Mouse (Mus musculus) lung, adult 2 months (tissue): ENCODE measurements at regions not wholly inside any gene's neighbourhood (a gene's known extent, or its start where the extent isn't known, plus 50 kb on each side); places are given as distances from the start of the nearest gene placed in this dataset.
"Not testable (repeated sequence)": the region's sequence is repeated elsewhere in the genome, so short reads cannot be mapped to it uniquely, and the experiment has no call there.

Experiments used
- DNase-seq: peaks from one replicate; pipeline ENCODE4 v3.0.0; 2022
- H3K4me1 ChIP-seq: fragments of 200-500 bp; 2 replicates; pipeline ENCODE4 v1.6.1; 2011; ENCODE audit warnings: low read length; ENCODE audit not compliant: control insufficient read depth, insufficient read depth
- H3K4me3 ChIP-seq: fragments of 200-500 bp; replicated peaks from 2 replicates; pipeline ENCODE3; 2011; ENCODE audit warnings: low read depth, mild to moderate bottlenecking, control low read depth, low read length; ENCODE audit errors: extremely low read depth
- CTCF ChIP-seq: fragments of 200-500 bp; IDR thresholded peaks from 2 replicates; pipeline ENCODE4 v1.5.1; 2011; ENCODE audit warnings: mild to moderate bottlenecking, low read length, control low read depth; ENCODE audit not compliant: insufficient read depth
- POLR2A ChIP-seq: fragments of 200-500 bp; IDR thresholded peaks from 2 replicates; pipeline ENCODE4 v1.6.1; 2011; ENCODE audit warnings: low read depth, mild to moderate bottlenecking, control low read depth, low read length, borderline replicate concordance; ENCODE audit errors: extremely low read depth
- WGBS: fragments of 180-500 bp; shearing (Covaris S2); methylation state at CpG from one replicate; pipeline ENCODE4 v1.1.7; 2018; 5-methylcytosine and 5-hydroxymethylcytosine counted together

DNA sequence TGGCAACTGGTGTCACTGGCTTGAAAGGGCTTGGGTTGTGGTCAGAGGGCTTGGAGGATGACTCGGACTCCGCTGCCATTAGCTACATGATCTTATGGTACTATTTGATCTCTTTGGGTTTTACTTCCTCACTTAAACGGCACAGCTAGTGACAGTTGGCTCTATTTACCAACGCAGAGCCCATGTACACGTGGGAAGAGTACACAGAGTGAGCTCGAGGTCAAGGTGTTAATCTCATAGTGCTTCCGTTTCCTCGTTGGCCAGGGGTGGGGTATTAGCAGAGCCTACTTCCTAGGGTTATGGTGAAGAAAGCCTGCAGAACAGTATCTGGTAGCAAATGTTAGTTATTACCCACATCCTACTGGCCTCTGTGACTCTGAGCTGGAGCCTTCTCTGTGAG is 96.2 kb downstream of the Fam43a start:
- Histone ChIP-seq H3K4me1 (no peaks in the 10 kb centered on the region; the same call in 1 of the 2 replicates), H3K4me3 (no peak overlapping the region)
- DNase-seq, result no peak
- TF ChIP-seq CTCF, result no peak
- TF ChIP-seq POLR2A, result no peak
- WGBS, result 66% methylated on average over 8 of the region's 8 CpGs

DNA sequence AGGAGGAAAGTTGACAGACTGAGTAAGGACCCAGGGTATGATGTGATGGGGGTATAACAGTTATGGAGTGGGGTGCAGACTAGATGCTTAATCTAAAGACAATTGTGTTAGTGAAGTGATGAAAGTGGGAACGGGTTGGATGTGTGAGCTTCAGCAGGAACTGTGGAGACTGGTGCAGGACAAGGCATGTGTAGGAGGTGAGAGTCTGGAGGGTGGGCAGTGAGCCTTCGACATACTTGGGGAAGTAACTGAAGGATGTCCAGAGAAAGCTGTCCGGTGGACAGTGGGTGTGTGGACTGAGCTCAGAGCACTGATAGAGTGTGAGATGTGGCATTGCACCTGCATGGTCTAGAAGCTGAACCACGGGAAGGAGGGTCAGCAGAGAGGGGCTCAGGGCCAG is 97.7 kb downstream of the Fam43a start:
- no peak for TF ChIP-seq POLR2A
- TF ChIP-seq CTCF, result no peak
- no peak for DNase-seq
- H3K4me1 ChIP-seq, result no peaks in the 10 kb centered on the region; the same call in 1 of the 2 replicates
- 69% methylated on average over 4 of the region's 4 CpGs for WGBS
- H3K4me3 ChIP-seq, result no peak overlapping the region

DNA sequence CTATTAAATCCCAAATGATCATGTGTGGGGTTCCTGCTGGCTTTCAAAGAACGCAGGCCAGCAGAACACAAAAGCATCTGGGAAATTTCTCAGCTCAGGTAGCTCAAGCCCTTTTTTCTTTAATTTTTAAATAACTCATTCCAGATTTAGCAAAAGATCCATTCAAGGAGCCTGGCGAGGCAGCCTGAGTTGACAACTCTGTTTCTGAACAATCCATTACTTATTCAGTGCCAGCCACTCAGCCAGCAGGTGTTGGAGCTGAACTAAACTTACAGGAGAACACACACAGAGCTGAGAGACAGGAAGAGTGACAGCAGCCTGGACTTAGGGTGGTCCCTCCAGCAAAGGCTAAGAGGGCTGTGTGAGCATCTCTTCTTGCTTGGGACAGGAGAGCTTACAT is 98.3 kb downstream of the Fam43a start:
- DNase-seq, result no peak
- Histone ChIP-seq H3K4me3 (no peak overlapping the region), H3K4me1 (no peaks in the 10 kb centered on the region)
- WGBS, result 78% methylated on average over 2 of the region's 2 CpGs
- TF ChIP-seq CTCF, result no peak
- TF ChIP-seq POLR2A, result no peak

DNA sequence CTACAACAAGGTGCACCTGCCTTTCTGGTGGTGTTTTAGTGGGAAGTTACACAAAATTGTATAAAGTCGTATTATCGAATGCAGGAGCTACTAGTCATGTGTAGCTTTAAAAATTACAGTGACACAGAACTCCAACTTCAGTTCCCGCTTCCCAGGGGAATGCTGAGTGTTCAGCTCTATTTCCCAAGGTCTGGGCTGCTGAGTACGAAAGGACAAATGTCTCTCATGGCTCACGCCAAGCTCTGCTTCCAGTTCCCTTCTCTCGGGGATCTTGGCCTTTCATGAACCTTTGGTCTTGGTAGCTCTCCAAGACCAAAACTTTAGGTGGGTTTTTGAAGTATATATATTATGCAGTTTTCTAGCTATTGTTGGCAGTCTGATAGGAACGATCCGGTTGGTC is 104.3 kb downstream of the Fam43a start:
- H3K4me3 ChIP-seq, result no peak overlapping the region
- WGBS, result 86% methylated on average over 8 of the region's 8 CpGs
- DNase-seq, result no peak
- no peaks in the 10 kb centered on the region for H3K4me1 ChIP-seq
- TF ChIP-seq POLR2A (no peak), CTCF (no peak)

DNA sequence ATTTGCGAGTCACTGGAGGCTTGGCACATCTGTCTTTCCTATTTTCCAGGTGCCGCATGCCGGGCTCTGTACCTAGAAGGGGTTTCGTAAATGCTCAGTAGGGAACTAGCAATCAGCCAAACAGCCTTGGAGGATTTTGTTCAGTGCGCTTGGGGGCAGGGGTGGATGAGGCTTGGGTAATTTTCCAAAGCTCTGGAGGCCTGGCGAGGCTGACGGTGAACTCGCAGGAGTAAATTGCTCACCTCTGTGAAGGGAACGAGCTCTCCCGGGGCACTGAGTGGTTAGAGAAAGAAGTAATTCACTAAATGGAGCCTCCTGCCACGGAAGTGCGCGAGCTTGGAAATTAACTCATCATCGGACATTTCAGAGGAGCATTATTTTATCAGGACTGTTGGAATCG is 110.0 kb downstream of the Fam43a start:
- DNase-seq, result no peak
- 89% methylated on average over 15 of the region's 15 CpGs for WGBS
- Histone ChIP-seq H3K4me1 (no peaks in the 10 kb centered on the region), H3K4me3 (no peak overlapping the region)
- TF ChIP-seq CTCF (no peak), POLR2A (no peak)

DNA sequence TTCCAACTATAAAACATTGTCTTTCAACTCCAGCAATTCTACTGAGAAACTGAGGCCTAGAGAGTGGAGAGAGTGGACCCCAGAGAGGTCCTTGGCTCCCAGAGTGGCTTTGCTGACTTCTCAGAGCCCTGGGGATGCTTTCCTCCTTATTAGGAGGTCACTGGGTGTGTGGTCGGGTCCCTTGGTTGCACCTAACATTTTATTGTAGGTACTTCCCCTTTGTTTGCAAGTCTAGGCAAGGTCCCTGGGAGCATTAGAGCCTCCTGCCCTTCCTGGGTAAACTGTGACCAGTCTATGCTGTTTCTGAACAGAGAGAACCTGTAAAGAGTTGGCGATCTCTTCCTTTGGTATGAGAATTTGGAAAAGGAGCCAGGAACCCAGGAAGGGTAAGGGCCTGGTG is 110.5 kb downstream of the Fam43a start:
- DNase-seq, result no peak
- TF ChIP-seq POLR2A (no peak), CTCF (no peak)
- 84% methylated on average over 2 of the region's 2 CpGs for WGBS
- H3K4me3 ChIP-seq, result no peak overlapping the region
- H3K4me1 ChIP-seq, result no peaks in the 10 kb centered on the region

DNA sequence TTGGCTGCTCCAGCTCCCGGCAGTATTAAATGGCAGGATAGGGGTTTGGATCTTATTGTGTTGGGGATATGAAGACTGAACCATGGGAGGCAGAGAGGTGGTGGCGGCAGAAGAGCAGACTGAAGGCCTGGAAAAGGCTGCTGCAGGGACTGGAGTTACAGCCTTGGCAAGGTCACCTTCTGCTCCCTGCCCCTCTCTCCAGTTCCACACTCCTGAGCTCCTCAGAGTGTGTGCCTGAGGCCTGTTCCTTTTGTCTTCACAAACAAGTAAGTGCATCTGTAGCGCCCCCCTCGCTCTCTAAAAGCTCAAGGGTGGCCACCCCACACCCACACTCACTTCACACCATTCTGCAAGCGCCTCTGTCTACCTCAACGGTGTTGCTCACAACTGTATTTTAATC is 113.0 kb downstream of the Fam43a start:
- Histone ChIP-seq H3K4me1 (no peaks in the 10 kb centered on the region), H3K4me3 (no peak overlapping the region)
- no peak for TF ChIP-seq CTCF
- TF ChIP-seq POLR2A, result no peak
- WGBS, result 92% methylated on average over 6 of the region's 6 CpGs
- DNase-seq, result no peak

DNA sequence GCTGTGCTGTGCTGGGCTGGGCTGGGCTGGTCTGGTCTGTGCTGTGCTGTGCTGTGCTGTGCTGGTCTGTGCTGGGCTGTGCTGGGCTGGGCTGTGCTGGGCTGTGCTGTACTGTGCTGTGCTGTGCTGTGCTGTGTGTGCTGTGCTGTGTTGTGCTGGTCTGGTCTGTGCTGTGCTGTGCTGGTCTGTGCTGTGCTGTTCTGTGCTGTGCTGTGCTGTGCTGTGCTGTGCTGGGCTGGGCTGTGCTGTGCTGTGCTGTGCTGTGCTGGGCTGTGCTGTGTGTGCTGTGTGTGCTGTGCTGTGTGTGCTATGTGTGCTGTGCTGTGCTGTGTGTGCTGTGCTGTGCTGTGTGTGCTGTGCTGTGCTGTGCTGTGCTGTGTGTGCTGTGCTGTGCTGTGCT is 118.1 kb downstream of the Fam43a start:
- not testable (repeated sequence) for H3K4me1 ChIP-seq, DNase-seq, H3K4me3 ChIP-seq

DNA sequence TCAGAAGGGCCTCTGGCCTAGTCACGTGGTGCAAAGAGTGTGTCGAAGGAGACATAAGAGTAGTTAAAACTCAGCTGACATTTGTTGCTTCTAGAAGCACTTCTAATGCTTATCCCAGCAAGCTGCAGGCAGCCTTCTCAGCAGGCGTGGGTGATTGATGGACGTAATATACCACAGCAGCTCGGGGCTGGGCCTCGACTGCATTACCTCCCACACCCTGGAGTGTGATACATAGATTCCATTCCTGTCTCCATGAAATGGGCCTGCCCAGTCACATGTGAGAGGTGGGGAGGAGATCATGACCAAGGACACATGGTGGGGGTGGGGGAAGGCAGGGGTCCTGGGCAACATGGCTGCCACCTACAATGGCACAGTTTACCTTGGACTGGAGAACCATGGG is 121.3 kb downstream of the Fam43a start:
- no peaks in the 10 kb centered on the region for H3K4me1 ChIP-seq
- TF ChIP-seq POLR2A (no peak), CTCF (no peak)
- WGBS, result 65% methylated on average over 6 of the region's 6 CpGs
- H3K4me3 ChIP-seq, result no peak overlapping the region
- DNase-seq, result no peak

DNA sequence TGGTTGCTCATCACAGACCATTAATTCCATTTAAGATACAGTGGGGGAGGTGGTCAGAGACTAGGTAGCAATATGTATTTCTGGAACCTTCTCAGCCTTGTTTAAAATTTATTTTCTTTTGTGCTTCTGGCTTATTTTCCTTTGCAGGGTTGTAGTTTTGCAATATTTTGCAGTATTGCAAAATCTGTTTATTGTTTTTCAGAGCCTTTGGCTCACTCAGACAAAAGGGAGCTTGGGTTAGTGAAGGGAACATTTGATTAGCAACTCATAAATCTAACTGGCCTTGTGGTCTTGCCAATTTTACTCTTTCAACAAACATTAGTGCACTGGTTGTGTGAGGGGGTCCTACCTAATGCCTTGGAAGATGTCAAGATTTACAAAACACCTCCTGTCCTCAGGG is 121.7 kb downstream of the Fam43a start:
- DNase-seq, result no peak
- H3K4me1 ChIP-seq, result no peaks in the 10 kb centered on the region
- no peak for TF ChIP-seq POLR2A
- TF ChIP-seq CTCF, result no peak
- no peak overlapping the region for H3K4me3 ChIP-seq

DNA sequence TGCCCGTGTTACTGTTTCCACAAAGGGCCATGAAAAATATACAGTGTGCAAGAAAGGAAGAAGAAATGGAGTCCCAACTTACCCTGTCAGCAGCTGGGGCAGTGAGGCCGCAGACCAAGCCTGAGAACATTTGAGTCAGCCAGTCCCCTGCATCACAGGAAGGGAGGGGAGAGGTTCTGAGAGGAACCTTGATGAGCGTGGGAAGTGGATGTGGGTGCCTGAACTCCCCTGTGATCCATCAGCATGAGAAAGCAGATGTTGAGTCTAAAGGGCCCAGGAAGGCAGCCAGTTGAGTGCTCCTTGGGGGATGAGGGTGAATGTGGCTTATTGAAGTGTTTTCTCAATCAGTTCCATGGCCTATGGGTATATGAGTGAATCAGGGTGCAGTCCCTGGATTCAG is 122.8 kb downstream of the Fam43a start:
- no peak for DNase-seq
- WGBS, result 71% methylated on average over 3 of the region's 3 CpGs
- no peak for TF ChIP-seq POLR2A
- no peak for TF ChIP-seq CTCF
- no peaks in the 10 kb centered on the region for H3K4me1 ChIP-seq
- no peak overlapping the region for H3K4me3 ChIP-seq
